Mouse (Mus musculus) bone marrow, adult 2 months (tissue): ENCODE results near the gene Anks1b. TPM values are rescaled to one million over a fixed set of nuclear protein-coding genes. Genes with fewer than 3 reads are reported as not detected.

Experiments used
- H3K27ac ChIP-seq: fragments of 200-500 bp; 2 replicates; pipeline ENCODE4 v1.5.1; 2012; ENCODE audit warnings: low read depth, mild to moderate bottlenecking, control low read depth, inconsistent platforms, low read length; ENCODE audit not compliant: control insufficient read depth, poor library complexity, insufficient read depth
- H3K4me1 ChIP-seq: fragments of 200-500 bp; 2 replicates; pipeline ENCODE4 v1.6.1; 2011; ENCODE audit warnings: low read length; ENCODE audit not compliant: control insufficient read depth, insufficient read depth
- H3K4me3 ChIP-seq: fragments of 200-500 bp; replicated peaks from 2 replicates; pipeline ENCODE3; 2011; ENCODE audit warnings: mild to moderate bottlenecking, low read depth, low read length, control low read depth; ENCODE audit not compliant: control insufficient read depth
- CTCF ChIP-seq: fragments of 200-500 bp; IDR thresholded peaks from 2 replicates; pipeline ENCODE4 v1.5.1; 2011; ENCODE audit warnings: low read length, control low read depth; ENCODE audit not compliant: control insufficient read depth, insufficient read depth
- POLR2A ChIP-seq: fragments of 200-500 bp; IDR thresholded peaks from 2 replicates; pipeline ENCODE4 v1.6.1; 2011; ENCODE audit warnings: low read depth, mild to moderate bottlenecking, control low read depth, low read length, borderline replicate concordance; ENCODE audit not compliant: control insufficient read depth
- WGBS: fragments of 180-500 bp; shearing (Covaris S2); methylation state at CpG from one replicate; pipeline ENCODE4 v1.1.7; 2018; 5-methylcytosine and 5-hydroxymethylcytosine counted together
- polyA plus RNA-seq: library from polyadenylated mRNA; stranded (reverse); fragments of >200 nt; gene quantifications from 2 replicates; pipeline ENCODE4 v1.2.4, GENCODE M21; 2011; ENCODE audit warnings: low replicate concordance; ENCODE audit not compliant: missing spikeins, insufficient read depth, insufficient read length

Anks1b gene
- polyA plus RNA-seq, 1 experiment = not detected

DNA sequence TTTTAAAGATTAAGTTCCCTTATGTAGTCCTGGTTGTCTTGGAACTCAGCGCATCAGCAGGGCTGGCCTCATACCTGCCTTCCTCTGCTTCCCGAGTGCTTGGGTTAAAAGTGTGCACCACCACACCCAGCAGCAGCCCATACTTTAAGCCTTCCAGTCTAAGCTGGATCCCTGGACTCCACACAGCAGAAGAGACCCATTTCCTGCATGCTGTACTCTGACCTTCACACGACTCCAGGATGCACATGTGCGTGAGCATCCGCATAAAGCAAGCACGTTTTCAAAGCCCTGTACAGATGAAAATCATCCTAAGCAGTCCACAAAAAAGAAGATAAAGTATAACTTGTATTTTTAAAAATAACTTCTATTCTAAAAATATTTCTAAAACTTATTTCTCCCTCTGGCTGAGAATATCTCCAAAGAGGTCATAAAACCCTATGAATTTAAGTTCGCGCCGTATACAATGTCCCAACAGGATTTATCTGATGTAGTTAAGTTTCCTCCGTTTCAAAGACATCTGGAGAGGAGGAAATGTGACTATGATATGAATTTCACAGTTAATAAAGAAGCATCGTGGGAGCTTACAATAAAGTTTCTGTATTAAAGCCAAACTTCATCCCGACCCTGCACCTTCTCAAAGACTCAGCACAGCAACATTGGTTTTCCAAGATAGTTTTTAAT, 1132.7 kb downstream of the Anks1b start:
- Histone ChIP-seq H3K27ac (no peak overlapping the region), H3K4me1 (no peaks in the 10 kb centered on the region), H3K4me3 (no peak overlapping the region)
- TF ChIP-seq POLR2A (no peak), CTCF (no peak)
- WGBS = 88% methylated on average over 12 of the region's 12 CpGs

Other genes starting within 250 kb of the Anks1b start
- 8.8 and 11.8 TPM in 2 replicates for gene Scyl2, start 187.2 kb upstream of the Anks1b start, polyA plus RNA-seq
- gene Actr6, start 141.2 kb upstream of the Anks1b start, polyA plus RNA-seq = 2.7 and 3.7 TPM in 2 replicates
- 10.0 and 20.4 TPM in 2 replicates for gene Uhrf1bp1l, start 128.5 kb upstream of the Anks1b start, polyA plus RNA-seq